Mouse (Mus musculus) testis, adult 2 months (tissue): ENCODE results near the gene Cyp2d11.

ENCODE experiments used
- CTCF ChIP-seq: fragments of 200-500 bp; IDR thresholded peaks from 2 replicates; pipeline ENCODE4 v1.5.1; 2012; ENCODE audit warnings: low read depth, mild to moderate bottlenecking, inconsistent platforms, low read length, moderate library complexity; ENCODE audit not compliant: control insufficient read depth, insufficient read depth, insufficient replicate concordance
- POLR2A ChIP-seq: fragments of 200-500 bp; IDR thresholded peaks from 2 replicates; pipeline ENCODE4 v1.6.1; 2012; ENCODE audit warnings: low read depth, mild to moderate bottlenecking, inconsistent platforms, low read length, moderate library complexity; ENCODE audit not compliant: control insufficient read depth

DNA sequence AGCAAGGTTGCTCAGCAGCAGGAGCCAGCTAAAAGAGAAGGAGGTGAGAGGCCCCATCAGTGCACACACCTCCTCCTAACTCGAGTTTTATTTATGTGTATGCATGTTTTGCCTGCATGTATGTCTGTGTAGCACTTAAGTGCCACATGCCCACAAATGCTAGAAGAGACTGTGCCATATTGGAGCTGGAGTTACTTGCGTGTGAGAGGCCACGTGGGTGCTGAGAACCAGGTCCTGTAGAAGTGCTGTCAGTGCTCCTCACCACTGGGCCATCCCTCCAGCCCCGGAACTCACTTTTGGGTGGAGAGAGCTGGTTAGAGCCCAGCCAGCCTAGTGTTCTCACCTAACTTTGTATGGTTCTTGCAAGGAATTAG is 46.5 kb downstream of the Cyp2d11 start:
- TF ChIP-seq CTCF (no peak), POLR2A (no peak)
